Mouse (Mus musculus): ENCODE data around the gene Dtx3. TPM values are rescaled to one million over a fixed set of nuclear protein-coding genes. Genes with fewer than 3 reads are reported as not detected.
A peak's percentile ranks its signal among the peaks of the same experiment; 100 is the strongest.
"Not testable (repeated sequence)": the region's sequence is repeated elsewhere in the genome, so short reads cannot be mapped to it uniquely, and the experiment has no call there.

Gene Dtx3
- polyA plus RNA-seq, 1 experiment from 2014 or later: 16.7 TPM

DNA sequence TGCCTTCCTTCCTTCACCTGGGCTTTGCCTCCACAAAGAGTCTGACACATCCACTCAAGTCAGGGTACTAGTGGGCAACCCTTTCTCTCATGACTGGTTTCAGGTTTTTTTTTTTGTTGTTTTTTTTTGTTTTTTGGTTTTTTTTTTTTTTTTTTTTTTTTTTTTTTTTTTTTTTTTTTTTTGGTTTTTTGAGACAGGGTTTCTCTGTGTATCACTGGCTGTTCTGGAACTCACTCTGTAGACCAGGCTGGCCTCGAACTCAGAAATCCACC lies 3.5 kb downstream of the Dtx3 start:
- peak overlapping the region; percentile 84 for H3K27ac ChIP-seq (replicated peaks)
- not testable (repeated sequence) for H3K9ac ChIP-seq; H3K9me3 ChIP-seq (replicated peaks); H3K36me3 ChIP-seq (replicated peaks); H3K4me3 ChIP-seq (replicated peaks); ATAC-seq (ENCODE audit: insufficient read depth); H3K4me2 ChIP-seq
- WGBS (ENCODE audit: insufficient replicate concordance): 60% methylated on average over 1 of the region's 1 CpGs
- H3K4me1 ChIP-seq (replicated peaks): peaks cover 87% of the 10 kb centered on the region
- H3K27me3 ChIP-seq: peaks cover 25% of the 10 kb centered on the region

DNA sequence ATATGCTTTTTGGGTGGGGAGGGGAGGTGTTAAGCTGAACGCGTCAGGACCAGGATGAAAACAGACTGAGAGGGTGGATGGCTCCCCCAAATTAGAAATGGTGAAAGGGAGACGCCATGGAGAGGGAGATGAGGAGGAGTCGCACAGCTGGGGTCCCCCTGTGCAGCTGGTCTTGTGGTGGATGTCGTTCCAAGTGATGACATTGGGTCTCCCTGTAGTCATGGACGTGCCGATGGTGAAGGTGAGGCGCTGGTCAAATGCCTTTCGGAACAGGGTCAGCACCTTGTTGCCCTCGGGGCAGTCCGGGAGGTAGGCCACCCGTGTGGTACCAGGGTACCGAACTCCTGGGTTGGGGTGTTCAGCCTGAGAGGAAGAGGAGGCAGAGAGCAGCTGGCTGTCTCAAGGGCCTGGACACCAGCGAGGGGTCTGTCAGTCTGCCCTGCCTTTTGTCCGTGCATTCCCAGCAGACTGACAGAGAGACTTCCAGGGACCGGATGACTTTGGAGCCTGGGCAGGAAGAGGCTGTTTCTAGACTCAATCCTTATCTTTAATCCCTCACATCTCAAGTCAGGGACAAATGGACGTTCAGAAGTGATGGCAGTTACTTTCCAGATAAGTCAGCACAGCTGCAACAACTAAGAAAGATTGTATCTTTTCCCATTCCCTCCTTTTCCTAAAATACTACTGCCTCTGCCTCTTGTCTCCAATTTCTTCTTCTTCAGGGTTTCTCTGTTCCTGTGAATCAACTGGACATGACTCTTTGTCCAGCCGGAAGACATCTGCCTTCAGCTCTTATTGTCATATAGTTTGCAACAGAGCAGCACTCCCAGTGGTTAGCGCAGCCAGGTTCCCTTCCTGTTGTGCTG lies 4.1 kb downstream of the Dtx3 start:
- 53% methylated on average over 19 of the region's 19 CpGs for WGBS (ENCODE audit: insufficient replicate concordance)
- no peak overlapping the region for H3K9ac ChIP-seq

DNA sequence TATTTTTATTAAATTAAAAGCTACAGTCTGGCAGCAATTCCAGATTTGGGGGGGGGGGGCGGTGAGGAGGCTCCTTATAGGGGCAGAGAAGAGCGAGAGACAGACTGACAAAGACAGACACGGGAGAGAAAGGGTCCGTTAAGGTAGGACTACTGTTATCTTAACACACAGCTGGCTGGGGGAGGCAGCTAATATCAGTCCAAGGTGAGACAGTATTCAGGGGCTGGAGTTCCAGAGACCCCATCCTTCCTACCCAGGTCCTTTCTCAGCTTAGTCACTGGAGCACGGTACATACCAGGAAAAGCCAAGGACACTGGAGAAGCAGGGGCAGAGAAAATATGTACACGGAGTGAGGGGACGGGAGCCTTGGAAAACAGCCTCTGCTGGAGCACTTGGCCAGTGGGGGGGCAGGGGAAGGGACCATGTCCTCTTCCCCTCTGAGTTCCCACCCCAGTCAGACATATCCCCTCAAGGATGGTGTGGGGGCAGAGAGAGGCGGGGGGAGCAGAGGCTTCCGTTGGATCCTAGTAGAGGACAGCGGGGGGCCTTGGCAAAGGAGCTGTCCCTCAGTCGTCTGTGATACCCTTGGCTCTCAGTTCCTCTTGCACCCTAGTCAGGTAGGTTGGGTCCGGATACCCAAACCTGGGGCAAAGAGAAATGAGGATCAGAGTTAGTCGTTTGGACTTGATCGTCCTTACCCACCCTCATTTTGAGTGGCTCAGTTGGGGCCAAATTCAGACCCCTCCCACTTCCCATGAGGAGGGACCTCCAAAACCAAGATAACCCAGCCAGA lies 4.9 kb downstream of the Dtx3 start:
- Histone ChIP-seq H3K4me3 (replicated peaks) (no peak overlapping the region), H3K27ac (replicated peaks) (peak overlapping the region; percentile 84), H3K9ac (peak overlapping the region; percentile 71; the same call in 1 of the 2 replicates), H3K9me3 (replicated peaks) (no peaks in the 10 kb centered on the region), H3K27me3 (peaks cover 27% of the 10 kb centered on the region), H3K36me3 (replicated peaks) (peaks cover 4% of the 10 kb centered on the region; the same call in 1 of the 2 replicates), H3K4me2 (peak overlapping the region; percentile 99), H3K4me1 (replicated peaks) (peaks cover 80% of the 10 kb centered on the region)
- 0 out of 2 replicates have a peak, but pooled peaks have one; percentile 10 for ATAC-seq (ENCODE audit: insufficient read depth)
- 26% methylated on average over 14 of the region's 14 CpGs for WGBS (ENCODE audit: insufficient replicate concordance)

More for the DNA sequence above, 4.1 kb downstream of the Dtx3 start:
- Histone ChIP-seq H3K9me3 (replicated peaks) (no peaks in the 10 kb centered on the region), H3K27me3 (peaks cover 27% of the 10 kb centered on the region), H3K36me3 (replicated peaks) (peaks cover 4% of the 10 kb centered on the region; the same call in 1 of the 2 replicates), H3K27ac (replicated peaks) (peak overlapping the region; percentile 84), H3K4me2 (peak overlapping the region; percentile 99; the same call in 1 of the 2 replicates), H3K4me1 (replicated peaks) (peaks cover 85% of the 10 kb centered on the region), H3K4me3 (replicated peaks) (no peak overlapping the region)
- no peak for ATAC-seq (ENCODE audit: insufficient read depth)

- 3% methylated on average over 35 of the region's 35 CpGs for WGBS (ENCODE audit: insufficient replicate concordance)
- ATAC-seq (ENCODE audit: insufficient read depth): peak; percentile 10; the same call in 1 of the 2 replicates
- Histone ChIP-seq H3K4me2 (peak within 1 kb of the TSS; percentile 99), H3K4me1 (replicated peaks) (peaks cover 81% of the 10 kb centered on the region), H3K27ac (replicated peaks) (peak within 1 kb of the TSS; percentile 84), H3K9ac (peak within 1 kb of the TSS; percentile 71), H3K9me3 (replicated peaks) (no peaks in the 10 kb centered on the region), H3K4me3 (replicated peaks) (peak within 1 kb of the TSS; percentile 68), H3K27me3 (peaks cover 34% of the 10 kb centered on the region), H3K36me3 (replicated peaks) (peaks cover 4% of the 10 kb centered on the region; the same call in 1 of the 2 replicates)
Measured at GRCm38 (mm10) chr10:127189651-127190381, 5.7 kb downstream of the Dtx3 start, which contains the start of gene Arhgef25. TSS of gene Arhgef25 (minus strand) at chr10:127190083.

- under 1% methylated on average over 26 of the region's 26 CpGs for WGBS (ENCODE audit: insufficient replicate concordance)
- peaks cover 79% of the 10 kb centered on the region for H3K4me1 ChIP-seq (replicated peaks)
- peaks cover 4% of the 10 kb centered on the region; the same call in 1 of the 2 replicates for H3K36me3 ChIP-seq (replicated peaks)
- H3K4me2 ChIP-seq: peak overlapping the region; percentile 99
- H3K27me3 ChIP-seq: peaks cover 41% of the 10 kb centered on the region
- no peaks in the 10 kb centered on the region for H3K9me3 ChIP-seq (replicated peaks)
- peak; percentile 66 for ATAC-seq (ENCODE audit: insufficient read depth)
- peak overlapping the region; percentile 71 for H3K9ac ChIP-seq
- peak overlapping the region; percentile 68 for H3K4me3 ChIP-seq (replicated peaks)
- H3K27ac ChIP-seq (replicated peaks): peak overlapping the region; percentile 84
Measured at GRCm38 (mm10) chr10:127189116-127189650, 6.3 kb downstream of the Dtx3 start.

- Histone ChIP-seq H3K27me3 (peaks cover 47% of the 10 kb centered on the region), H3K4me3 (replicated peaks) (peak overlapping the region; percentile 68), H3K4me2 (peak overlapping the region; percentile 99), H3K27ac (replicated peaks) (peak overlapping the region; percentile 84), H3K36me3 (replicated peaks) (peaks cover 4% of the 10 kb centered on the region; the same call in 1 of the 2 replicates), H3K4me1 (replicated peaks) (peaks cover 81% of the 10 kb centered on the region), H3K9ac (peak overlapping the region; percentile 71), H3K9me3 (replicated peaks) (no peaks in the 10 kb centered on the region)
- peak; percentile 62 for ATAC-seq (ENCODE audit: insufficient read depth)
- WGBS (ENCODE audit: insufficient replicate concordance): 1% methylated on average over 44 of the region's 46 CpGs
Measured at GRCm38 (mm10) chr10:127188465-127189115, 6.9 kb downstream of the Dtx3 start.

GRCm38 (mm10) chr10:127188079-127188453 lies 7.5 kb downstream of the Dtx3 start:
- H3K4me2 ChIP-seq: peak overlapping the region; percentile 99
- H3K36me3 ChIP-seq (replicated peaks): peaks cover 4% of the 10 kb centered on the region; the same call in 1 of the 2 replicates
- H3K9ac ChIP-seq: peak overlapping the region; percentile 71
- H3K4me1 ChIP-seq (replicated peaks): peaks cover 81% of the 10 kb centered on the region
- no peaks in the 10 kb centered on the region for H3K9me3 ChIP-seq (replicated peaks)
- H3K27ac ChIP-seq (replicated peaks): peak overlapping the region; percentile 84
- ATAC-seq (ENCODE audit: insufficient read depth): no peak
- 2% methylated on average over 20 of the region's 21 CpGs for WGBS (ENCODE audit: insufficient replicate concordance)
- peaks cover 52% of the 10 kb centered on the region for H3K27me3 ChIP-seq
- H3K4me3 ChIP-seq (replicated peaks): peak overlapping the region; percentile 68

GRCm38 (mm10) chr10:127187371-127188078 lies 8.0 kb downstream of the Dtx3 start:
- WGBS (ENCODE audit: insufficient replicate concordance): 59% methylated on average over 10 of the region's 10 CpGs
- H3K27ac ChIP-seq (replicated peaks): no peak overlapping the region
- no peaks in the 10 kb centered on the region for H3K9me3 ChIP-seq (replicated peaks)
- H3K36me3 ChIP-seq (replicated peaks): peaks cover 3% of the 10 kb centered on the region; the same call in 1 of the 2 replicates
- H3K9ac ChIP-seq: no peak overlapping the region
- no peak for ATAC-seq (ENCODE audit: insufficient read depth)
- H3K4me3 ChIP-seq (replicated peaks): peak overlapping the region; percentile 68; the same call in 1 of the 2 replicates
- H3K27me3 ChIP-seq: peaks cover 57% of the 10 kb centered on the region
- H3K4me2 ChIP-seq: peak overlapping the region; percentile 99; the same call in 1 of the 2 replicates
- H3K4me1 ChIP-seq (replicated peaks): peaks cover 75% of the 10 kb centered on the region

DNA sequence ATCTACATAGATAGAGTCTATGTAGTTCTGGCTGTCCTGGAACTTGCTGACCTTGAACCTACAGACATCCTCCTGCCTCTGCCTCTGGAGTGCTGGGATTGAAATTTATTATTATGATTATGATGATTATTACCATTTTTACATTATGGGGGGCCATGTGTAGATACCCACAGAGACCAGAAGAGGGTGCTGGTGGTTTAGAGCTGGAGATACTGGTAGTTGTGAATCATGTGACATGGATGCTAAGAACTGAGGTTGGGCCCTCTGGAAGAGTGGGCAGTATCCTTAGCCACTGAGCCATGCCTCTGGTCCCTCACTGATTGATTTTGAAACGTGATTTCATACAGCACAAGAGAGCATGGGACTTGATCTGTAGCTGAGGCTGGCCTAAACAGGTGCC lies 9.1 kb downstream of the Dtx3 start:
- peaks cover 66% of the 10 kb centered on the region for H3K4me1 ChIP-seq (replicated peaks)
- no peak overlapping the region for H3K9ac ChIP-seq
- H3K9me3 ChIP-seq (replicated peaks): no peaks in the 10 kb centered on the region
- ATAC-seq (ENCODE audit: insufficient read depth): no peak
- no peak overlapping the region for H3K27ac ChIP-seq (replicated peaks)
- no peak overlapping the region for H3K4me3 ChIP-seq (replicated peaks)
- peaks cover 68% of the 10 kb centered on the region for H3K27me3 ChIP-seq
- WGBS (ENCODE audit: insufficient replicate concordance): 76% methylated on average over 1 of the region's 1 CpGs
- no peak overlapping the region for H3K4me2 ChIP-seq
- no peaks in the 10 kb centered on the region for H3K36me3 ChIP-seq (replicated peaks)

All from liver, embryonic 15.5 days (tissue).